Mouse (Mus musculus) C2C12 (cell line): ENCODE measurements around the gene Olfr576.

Experiments used
- CTCF ChIP-seq: IDR thresholded peaks from one replicate; pipeline ENCODE4 v1.5.1; 2011; ENCODE audit not compliant: control insufficient read depth, insufficient read depth, insufficient read length
- MYOD1 ChIP-seq: IDR thresholded peaks from one replicate; pipeline ENCODE4 v1.6.1; 2011; ENCODE audit warnings: low read depth; ENCODE audit not compliant: control insufficient read depth, insufficient read length
- MYOG ChIP-seq: IDR thresholded peaks from one replicate; pipeline ENCODE4 v1.6.1; 2011; ENCODE audit not compliant: control insufficient read depth, insufficient read length; ENCODE audit errors: extremely low read depth
- USF1 ChIP-seq: IDR thresholded peaks from one replicate; pipeline ENCODE4 v1.6.1; 2011; ENCODE audit warnings: low read depth, mild to moderate bottlenecking, control low read depth, moderate library complexity

DNA sequence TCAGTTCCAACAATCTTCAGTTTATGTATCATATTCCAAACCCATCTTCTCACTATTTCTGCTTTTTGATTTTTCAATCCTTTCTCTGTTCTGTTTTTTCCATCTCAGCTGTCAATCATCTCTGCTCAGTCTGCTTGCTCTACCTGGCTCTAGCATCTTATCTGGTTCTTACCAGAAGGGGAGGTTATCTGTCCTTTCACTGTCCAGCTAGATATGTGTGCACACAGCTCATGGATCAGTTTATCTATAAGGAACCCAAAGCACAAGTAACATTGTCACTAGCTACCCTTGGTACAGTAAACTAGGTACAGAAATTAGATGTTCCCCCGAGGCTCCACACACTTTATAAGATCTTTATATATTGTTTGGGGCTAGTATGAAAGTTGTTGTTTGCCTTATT lies 19.0 kb upstream of the Olfr576 start:
- no peak for TF ChIP-seq CTCF
- TF ChIP-seq MYOD1 = no peak
- no peak for TF ChIP-seq USF1
- TF ChIP-seq MYOG = no peak
